Mouse (Mus musculus) embryo, embryonic 10.5 days (tissue): Measurements from ENCODE around the gene BC030499.
A peak's percentile ranks its signal among the peaks of the same experiment; 100 is the strongest.

Source experiments
- DNase-seq: peaks from one replicate; pipeline ENCODE4 v3.0.0-alpha.2; 2015; ENCODE audit warnings: low spot score

The BC030499 gene

DNA sequence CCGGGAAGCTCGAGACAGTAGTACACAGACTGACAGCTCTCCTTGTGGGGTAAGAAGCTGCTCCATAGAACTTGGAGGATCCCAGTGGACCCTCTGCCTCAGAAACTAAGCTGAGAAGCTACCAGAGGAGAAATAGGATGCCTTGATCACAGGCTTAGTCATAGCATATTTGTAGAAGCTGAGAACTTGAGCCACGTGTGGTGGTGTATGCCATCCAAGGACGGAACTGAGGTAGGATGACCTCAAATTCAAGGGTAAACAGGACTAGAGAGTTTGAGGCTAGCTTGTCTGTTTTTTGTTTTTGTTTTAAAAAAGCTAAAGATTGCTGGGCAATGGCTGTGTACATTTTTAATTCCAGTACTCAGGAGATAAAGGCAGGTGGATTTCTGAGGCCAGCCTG lies 14.6 kb downstream of the BC030499 start:
- DNase-seq = no peak

DNA sequence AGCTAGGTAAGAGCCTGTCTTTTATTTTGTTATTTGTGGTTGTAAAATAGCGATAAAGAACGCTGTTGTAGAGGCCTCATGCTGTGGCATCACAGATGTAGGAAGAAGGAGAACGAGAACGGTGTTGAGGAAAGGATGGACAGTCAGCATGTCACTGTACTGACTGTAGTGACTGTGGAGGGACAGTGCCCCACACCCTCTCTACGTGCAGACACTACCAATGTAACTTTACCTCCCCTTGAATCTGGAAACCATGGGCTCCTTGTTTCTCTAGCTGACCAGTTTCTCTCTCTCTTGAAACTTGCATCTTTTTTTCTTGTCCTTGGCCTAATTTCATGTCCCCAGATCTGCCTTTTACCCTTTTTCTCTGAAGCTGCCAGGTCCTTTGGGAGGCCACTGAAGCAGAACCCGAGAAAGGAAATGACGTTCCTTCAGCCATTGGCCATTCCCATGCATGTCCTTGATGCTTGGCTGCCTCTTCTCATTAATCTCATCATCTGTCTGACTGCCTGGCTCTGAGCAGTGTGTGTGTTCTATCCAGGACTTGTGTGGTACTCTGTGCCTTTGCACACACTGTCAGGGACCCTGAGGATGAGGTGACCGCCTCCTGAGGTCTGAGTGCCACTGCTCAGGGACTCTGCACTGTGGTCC lies 20.3 kb downstream of the BC030499 start:
- no peak for DNase-seq

DNA sequence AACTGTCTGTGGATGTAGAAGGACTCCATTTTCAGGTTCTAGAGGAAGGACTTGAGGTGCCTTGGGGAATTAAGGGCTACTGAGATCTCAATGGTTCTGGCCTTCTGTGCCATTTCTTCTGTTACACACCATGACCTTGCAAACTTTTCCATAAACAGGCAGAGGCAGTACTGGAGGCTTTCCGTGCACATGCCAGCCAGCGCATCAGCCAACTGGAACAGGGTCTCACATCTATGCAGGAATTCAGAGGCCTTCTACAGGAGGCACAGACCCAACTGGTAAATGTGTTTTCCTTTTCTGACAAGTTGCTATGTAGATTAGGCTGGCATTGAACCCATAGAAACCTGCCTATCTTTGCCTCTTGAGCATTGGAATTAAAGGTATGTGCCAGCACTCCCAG lies 23.0 kb downstream of the BC030499 start:
- no peak for DNase-seq

DNA sequence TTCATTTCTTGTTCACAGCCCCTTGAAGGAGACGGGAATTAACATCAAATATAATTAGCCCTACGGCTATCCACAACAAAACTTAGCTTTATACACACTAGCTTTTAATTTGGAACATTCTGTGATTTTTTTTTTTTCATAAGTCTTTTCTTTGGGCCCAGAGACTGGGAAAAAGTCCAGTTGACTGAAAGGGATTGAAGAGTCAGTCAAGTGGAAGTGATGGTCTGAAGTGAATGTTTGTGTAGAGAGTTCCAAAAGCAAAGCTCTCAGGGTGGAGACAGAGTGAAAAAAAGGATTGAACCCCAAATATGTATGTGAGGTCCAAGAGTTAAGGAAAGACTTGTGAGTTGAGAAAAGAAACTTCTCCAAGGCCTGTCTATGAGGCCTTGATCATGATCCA lies 27.8 kb downstream of the BC030499 start:
- no peak for DNase-seq

DNA sequence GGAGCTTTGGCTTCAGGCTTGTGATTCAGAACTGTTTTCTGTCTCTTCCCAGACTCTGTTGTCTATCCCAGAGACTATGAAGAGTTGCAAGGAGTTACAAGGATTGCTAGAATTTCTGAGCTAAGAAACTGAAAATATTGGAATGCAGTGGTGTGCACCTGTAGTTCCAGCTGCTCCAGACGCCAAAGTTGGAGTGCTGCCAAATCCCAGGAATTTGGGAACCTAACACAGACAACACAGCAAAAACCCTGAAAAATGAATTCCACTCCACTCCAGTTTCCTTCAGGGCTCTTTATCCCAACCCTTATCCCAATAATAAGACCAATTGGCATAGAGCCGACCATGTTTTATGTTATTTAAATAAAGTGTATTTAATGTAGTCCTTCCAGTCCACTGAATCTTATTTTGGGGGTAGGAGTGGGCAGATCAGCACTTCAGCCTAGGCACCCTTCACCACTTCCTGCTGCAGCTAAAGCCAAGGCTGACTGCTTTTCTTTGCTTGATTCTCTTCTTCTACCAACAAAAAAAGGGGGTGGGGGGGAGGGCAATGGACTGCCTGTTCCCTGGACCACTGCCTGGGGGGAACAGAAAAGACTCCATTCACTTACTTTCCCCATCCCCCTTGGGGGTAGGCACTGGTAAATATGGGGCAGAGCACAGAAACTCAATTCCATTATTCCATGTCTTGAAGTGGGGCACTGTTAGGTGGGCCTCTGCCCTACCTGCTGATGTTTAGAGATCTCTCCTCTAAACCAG lies 31.6 kb downstream of the BC030499 start:
- DNase-seq = no peak

DNA sequence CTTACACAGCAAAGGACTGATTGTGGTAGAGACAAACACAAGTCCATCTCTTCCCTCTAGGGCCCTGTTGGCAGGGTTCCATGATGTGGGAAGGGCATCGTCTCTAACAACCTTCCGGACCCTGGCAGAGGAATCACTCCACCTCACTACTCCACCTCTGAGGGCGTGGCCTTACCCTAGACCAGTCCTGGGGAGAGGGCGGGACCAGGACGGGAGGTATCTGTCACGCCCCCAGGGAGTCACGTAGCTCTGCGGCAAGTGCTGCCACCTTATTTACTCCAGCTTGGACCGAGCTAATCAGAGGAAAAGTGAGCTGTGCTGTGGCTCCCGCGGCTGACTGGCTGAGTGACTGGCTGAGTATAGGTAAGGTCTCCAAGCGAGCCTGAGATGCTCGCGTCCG lies 32.2 kb downstream of the BC030499 start, which contains the start of gene Aldoc:
TSS of gene Aldoc (plus strand) at position 109 of the 400 bp plus-strand sequence.
- DNase-seq = peak; percentile 82

DNA sequence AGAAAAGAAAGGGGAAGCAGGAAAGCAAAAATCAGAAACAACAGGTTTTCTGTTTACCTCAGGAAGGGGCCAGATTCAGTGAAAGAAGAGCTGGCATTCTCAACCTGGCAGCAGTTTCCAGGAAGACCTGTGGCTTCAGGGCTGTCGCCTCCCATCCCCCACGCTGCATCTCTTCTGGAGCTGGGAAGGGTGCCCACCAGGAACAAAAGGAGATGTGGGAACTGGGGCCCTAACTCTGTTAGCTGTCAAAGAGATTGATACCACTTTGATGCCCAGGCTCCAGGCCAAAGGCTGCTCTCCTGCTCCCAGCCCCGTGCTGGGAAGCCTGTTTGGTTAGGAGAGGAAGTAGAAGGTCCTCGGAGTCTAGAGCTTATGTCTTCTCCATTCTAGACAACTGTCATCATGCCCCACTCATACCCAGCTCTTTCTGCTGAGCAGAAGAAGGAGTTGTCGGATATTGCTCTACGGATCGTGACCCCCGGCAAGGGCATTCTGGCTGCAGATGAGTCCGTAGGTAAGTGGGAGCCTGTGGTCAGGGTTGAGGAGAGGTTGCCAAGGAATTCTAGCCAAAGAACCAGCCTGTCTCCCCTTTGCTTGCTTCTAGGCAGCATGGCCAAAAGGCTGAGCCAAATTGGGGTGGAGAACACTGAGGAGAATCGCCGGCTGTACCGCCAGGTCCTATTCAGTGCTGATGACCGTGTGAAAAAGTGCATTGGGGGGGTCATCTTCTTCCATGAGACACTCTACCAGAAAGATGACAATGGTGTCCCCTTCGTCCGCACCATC lies 33.6 kb downstream of the BC030499 start:
- DNase-seq = no peak

DNA sequence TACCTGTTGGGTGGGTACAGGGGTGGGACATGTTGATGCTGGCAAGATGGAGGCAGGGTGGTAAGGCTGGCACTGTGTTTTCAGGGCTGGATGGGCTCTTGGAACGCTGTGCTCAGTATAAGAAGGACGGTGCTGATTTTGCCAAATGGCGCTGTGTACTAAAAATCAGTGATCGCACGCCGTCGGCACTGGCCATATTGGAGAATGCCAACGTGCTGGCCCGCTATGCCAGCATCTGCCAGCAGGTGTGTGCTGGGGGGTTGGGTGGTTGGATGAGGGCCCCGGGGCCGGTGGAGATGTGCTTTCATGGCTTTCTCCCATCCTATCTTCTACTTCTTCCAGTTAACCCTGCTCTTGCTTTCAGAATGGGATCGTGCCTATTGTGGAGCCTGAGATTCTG lies 34.3 kb downstream of the BC030499 start:
- DNase-seq = no peak

DNA sequence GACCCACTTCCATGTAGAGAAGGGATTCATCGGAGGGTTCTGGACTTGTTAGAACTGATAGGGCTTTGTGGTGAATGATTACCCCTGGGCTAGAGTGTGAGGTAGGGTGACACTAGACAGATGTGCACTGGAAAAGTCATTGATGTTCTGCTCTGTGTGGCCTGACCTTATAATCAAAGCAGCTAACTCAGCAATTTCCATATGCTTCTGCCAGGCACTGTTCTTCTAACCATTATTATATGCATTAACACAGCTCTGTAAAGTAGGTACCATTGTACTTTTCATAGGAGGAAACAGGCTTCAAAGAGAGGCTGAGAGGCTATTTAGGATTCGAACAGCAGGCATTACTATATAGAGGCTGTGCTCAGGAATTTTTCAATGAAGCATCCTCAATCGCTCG lies 36.6 kb downstream of the BC030499 start:
- no peak for DNase-seq

DNA sequence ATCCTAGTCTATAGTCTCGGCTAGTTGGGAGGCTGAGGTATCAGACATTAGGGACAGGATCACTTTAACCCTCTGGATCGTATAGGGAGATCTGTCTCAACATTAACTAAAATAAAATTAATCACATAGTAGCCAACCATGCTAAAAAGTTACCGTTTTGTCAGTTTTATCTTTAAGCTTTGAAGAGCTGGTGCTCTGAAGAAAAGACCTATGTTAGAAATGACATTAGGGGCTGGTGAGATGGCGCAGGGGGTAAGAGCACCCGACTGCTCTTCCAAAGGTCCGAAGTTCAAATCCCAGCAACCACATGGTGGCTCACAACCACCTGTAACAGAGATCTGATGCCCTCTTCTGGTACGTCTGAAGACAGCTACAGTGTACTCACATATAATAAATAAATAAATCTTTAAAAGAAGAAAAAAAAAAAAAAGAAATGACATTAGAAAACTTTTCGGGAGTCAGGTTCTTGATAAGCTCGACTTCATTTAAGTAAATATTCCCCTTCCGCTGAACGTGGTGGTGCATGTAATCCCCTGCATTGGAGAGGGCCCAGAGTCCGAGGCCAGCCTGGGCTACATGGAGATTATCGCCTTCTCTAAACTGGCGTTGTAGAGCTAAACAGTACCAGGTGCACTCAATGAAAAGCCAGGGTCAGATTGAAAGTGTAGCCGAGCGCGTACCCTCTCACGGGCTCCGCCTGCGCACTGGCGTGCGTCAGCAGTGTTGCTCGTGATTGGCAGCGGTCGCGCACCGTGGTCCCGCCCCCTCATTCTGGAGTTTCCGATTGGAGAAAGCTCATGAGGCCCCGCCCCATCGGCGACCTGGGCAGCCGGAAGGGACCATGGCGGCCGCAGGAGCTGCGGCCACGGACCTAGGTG lies 37.2 kb downstream of the BC030499 start, which contains the start of gene Pigs:
TSS of gene Pigs (plus strand) at position 782 of the 878 bp plus-strand sequence.
- peak; percentile 98 for DNase-seq

DNA sequence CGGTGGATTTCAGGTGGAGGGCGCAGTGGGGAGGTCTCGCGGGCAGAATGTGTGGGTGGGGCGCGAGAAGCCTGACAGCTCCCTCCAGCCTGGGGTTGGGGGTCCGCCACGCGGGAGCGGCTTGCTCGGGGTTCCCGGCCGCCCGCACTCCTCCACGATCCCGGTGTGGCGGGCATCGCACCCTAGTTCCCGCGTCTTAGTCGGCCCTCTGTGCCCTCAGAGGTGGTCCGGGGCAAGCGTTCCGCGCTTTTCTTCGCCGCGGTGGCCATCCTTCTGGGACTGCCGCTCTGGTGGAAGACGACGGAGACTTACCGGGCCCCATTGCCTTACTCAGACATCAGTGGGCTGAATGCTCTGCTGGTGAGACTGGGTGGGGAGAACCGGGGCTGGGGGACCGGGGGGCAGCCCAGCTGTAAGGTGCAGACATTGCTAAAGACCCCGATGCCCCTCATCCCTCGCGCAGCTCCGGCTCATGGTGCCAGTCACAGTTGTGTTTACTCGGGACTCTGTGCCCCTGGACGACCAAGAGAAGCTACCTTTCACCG lies 37.9 kb downstream of the BC030499 start:
- no peak for DNase-seq

DNA sequence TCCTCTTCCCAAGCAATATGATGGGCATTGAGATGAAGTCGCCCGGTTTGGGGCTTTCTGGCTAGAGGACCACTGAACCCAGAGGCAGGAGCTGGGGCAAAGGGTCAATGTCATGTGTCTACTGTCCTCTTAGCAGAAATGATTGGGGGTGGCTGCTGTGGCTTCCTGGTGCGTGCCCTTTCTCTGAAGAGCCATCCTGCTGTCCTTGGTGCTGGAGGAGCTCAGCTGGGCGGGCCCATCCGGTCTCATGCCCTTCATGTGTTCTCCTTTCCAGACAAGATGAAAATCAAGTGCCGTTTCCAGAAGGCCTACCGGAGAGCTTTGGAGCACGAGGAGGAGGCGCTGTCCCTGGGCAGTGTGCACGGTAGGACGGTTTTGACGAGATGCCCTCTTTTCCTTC lies 42.0 kb downstream of the BC030499 start:
- DNase-seq = no peak

DNA sequence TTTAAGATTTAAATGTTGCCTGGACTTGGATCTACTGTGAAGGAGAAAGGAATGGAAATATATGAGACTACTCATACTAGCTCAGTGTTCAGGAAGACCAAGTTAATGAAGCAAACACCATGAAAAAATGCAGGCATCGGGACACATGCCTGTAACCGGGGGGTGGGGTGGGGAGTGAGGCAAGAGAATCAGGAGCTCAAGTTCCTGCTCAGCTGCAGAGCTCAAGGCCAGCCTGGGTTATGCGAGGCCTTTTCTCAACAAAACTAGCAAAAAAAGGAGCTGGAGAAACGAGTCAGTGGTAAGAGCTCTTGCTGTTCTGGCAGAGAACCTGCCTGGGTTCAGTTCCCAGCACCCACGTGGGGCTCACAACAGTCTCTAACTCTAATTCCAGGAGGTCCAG lies 43.4 kb downstream of the BC030499 start:
- no peak for DNase-seq

DNA sequence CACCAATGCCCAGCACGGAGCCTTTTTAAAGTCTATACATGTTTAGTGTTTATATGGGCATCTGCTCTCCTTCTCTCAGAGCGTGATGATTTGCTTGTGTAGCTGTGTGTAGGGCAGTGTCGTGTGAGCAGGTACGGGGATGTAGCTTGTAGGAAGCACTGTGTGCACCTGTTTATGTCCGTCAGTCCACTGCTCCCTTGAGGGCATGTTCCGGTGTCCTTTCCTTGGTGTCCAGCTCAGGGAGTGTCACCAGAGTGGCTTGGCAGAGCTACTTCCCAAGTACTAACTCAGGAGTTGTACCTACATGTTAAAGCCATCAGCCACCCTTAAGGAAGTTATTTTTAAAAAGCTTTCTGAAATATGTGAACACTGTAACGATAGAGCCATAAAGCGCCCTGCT lies 46.4 kb downstream of the BC030499 start:
- DNase-seq = no peak

DNA sequence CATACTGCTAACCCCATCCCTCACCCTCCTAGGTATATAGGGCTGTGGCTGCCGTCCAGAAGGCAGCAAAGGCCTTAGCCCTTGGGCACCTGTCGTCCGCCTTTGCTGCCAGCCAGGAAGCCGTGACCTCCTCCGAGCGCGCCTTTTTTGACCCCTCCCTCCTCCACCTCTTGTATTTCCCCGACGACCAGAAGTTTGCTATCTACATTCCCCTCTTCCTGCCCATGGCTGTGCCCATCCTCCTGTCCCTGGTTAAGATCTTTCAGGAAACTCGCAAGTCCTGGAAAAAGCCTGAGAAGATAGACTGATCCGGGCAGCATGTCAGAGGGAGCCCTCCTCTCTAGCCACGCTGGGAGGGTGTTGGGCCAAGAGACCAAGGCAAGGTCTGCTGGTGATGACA lies 51.1 kb downstream of the BC030499 start:
- no peak for DNase-seq

DNA sequence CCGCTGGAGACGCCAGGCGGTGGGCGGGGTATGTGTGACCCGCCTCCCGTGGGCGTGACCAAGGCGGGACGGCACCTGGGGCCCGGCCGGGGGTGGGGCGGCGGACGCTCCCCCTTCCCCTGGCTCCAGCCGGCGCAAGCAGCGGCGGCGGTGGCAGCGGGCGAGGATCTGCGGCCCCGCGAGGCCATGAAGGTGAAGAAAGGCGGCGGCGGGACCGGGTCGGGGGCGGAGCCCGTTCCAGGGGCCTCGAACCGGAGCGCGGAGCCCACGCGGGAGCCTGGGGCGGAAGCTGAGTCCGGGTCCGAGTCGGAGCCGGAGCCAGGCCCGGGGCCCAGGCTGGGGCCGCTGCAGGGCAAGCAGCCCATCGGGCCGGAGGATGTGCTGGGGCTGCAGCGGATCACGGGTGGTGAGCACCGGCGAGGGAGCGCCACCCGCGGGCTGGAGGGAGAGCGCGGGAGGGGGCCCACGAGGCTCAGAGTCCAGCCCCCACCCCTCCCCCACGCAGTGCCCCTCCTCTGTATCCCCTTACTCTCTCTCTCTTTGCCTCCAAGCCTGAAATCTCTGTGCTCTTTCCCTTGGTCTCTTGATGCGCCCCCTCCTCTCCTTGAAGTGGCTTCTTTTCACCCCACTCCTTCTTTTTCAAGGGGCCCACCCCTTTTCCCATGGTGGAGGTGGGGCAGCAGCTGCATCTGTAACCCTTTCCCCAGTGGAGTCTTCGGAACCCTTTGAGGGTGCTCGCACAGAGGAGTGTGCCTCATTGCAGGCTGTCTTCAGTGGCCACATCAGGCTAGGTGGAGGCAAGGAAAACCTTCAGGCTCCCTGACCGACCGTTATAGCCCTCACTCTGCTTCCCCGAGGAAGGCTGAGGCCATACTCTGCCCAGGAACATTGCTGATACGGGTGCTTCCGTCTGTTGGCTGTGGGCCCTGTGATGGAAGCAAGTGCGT lies 53.0 kb downstream of the BC030499 start, which contains the start of gene Unc119:
TSS of gene Unc119 (plus strand) at position 102 of the 947 bp plus-strand sequence.
- DNase-seq = peak; percentile 86

DNA sequence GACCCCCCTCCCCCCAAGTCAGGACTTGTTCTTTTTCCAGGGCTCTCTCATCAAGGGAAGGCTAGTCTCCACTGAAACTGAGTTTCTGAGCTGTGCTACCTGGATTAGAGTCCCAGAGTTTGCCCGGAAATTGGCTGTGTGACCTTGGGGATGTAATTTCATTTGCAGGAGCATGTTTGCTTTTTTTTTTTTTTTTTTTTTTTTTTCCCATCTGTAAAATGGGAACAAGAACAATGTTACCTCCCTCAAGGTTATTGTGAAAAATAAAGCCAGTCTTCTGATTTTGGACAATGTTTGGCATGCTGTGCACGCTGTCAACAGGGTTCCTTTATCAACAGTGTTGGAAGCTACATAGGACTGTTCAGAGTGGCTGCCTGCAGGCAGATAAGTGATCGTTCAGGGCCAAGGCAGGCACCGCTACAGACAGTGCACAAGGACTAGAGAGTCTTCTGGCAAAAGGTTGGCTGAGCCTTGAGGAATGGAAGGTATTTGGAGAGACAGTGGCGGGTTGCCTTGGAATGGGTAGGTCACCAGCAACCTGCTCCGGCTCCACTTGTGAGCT lies 53.8 kb downstream of the BC030499 start:
- no peak for DNase-seq

DNA sequence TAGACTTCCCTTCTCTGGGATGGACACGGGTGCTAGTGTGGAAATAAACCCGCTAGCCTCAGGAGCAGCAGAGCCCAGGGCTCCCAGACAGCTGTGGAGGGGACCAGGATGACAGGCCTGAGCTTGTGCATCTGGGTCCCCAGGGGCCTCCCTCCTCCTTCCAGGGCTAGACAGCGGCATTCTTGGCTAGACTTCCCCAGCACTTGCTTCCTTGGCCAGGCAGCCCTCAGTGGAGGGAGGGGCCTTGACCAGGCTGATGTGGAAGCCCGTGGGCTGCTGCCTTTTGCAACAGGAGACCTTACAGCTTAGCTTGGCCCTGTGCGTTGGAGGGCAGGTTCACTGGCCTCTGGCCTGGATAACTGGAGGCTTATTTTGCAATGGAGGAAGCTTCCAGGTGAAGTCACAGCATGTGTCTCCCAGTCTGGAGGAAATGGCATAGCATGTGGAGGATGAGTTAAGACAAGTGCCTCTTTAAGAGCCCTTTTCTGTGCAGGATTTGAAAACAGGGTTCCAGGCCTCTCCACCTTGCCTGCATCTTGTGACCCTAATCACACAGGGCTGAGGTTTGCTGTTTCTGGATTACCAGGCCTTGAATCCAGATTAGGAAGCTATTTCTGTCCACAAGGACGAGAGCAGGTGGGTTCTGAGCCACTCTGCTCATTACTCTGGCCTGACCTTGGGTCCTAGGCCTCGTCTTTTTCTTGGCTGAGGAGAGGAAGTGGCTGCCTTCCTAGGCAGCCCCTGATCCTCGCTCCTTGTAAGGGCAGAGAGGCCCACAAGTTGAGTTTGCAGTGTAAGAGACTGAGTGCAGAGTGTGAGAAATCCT lies 54.5 kb downstream of the BC030499 start:
- peak; percentile 26 for DNase-seq

DNA sequence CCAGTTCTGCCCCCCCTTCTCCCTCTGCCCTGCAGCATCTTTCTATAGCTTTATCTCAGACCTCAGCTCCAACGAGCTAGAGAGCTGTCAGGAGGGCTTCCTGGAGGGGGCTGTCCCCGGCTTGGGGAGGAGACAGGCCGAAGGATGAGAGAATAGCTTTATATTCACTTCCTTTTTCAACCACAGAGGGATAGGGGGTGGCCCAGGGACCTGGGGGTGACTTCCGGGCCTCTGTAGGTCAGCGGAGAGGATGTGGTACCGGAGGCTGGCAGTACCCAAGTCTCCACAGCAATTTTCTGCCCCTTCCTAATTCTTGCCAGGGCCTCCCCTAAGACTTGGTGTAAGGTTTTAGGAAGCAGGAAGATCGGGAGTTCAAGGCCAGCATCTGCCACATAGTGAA lies 55.2 kb downstream of the BC030499 start:
- no peak for DNase-seq
